Mouse (Mus musculus) testis, adult 2 months (tissue): Measurements from ENCODE around the gene 6430571L13Rik.

Source experiments
- CTCF ChIP-seq: fragments of 200-500 bp; IDR thresholded peaks from 2 replicates; pipeline ENCODE4 v1.5.1; 2012; ENCODE audit warnings: low read depth, mild to moderate bottlenecking, inconsistent platforms, low read length, moderate library complexity; ENCODE audit not compliant: control insufficient read depth, insufficient read depth, insufficient replicate concordance
- POLR2A ChIP-seq: fragments of 200-500 bp; IDR thresholded peaks from 2 replicates; pipeline ENCODE4 v1.6.1; 2012; ENCODE audit warnings: low read depth, mild to moderate bottlenecking, inconsistent platforms, low read length, moderate library complexity; ENCODE audit not compliant: control insufficient read depth

GRCm38 (mm10) chr9:107388263-107388662, 47.9 kb downstream of the 6430571L13Rik start:
- no peak for TF ChIP-seq POLR2A
- TF ChIP-seq CTCF: no peak
